Mouse (Mus musculus): ENCODE data around the gene Tnnt3.

DNA sequence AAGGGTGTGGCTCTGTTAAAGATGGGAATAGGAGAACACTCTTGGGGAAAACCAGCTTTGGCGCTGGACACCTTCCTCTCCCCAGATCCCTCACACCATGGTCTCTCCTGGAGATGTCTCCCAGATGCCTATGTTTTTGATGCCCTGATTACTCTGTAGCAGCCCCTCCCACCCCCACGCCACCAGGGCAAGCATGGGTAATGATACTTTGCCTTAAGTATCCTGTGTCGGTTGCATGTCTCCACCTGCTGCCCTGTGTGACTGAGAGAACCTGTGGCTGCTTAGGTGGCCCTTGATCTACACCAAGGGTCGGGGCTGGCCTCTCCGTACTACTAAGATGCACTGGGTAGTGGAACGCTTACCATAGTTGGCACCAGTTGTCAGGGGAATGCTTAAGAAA, 20.6 kb upstream of the Tnnt3 start:
- TF ChIP-seq CTCF (IDR thresholded peaks at IDR 0.05; ENCODE audit: low read depth) (no peak), EP300 (optimal IDR thresholded peaks at IDR 0.05) (no peak)

All from stomach, postnatal 0 days (tissue).